Mouse (Mus musculus) megakaryocyte-erythroid progenitor cell, adult 5-6 weeks (primary cell): ENCODE results near the gene Grk3. TPM values are rescaled to one million over a fixed set of nuclear protein-coding genes. Genes with fewer than 3 reads are reported as not detected.
A peak's percentile ranks its signal among the peaks of the same experiment; 100 is the strongest.

Experiments used
- ATAC-seq: replicated peaks from 2 replicates; pipeline ENCODE4 v1.8.0; 2016; ENCODE audit warnings: mild to moderate bottlenecking, inconsistent platforms; ENCODE audit not compliant: severe bottlenecking, poor library complexity, low FRiP score, low TSS enrichment
- total RNA-seq, 2 experiments: library from RNA; stranded (forward) in 1 of 2; stranded (reverse) in 1 of 2; fragments of 200-1000, 215-1000 nt in 1 of 2; fragments of >200 nt in 1 of 2; fragmentation: Nextera tagmentation in 1 of 2; gene quantifications; 2 replicates each; pipeline ENCODE4 v1.2.3; 2014 to 2017

Gene Grk3
- total RNA-seq, 2 experiments from 2014 or later: 9.7 to 11.7 TPM

DNA sequence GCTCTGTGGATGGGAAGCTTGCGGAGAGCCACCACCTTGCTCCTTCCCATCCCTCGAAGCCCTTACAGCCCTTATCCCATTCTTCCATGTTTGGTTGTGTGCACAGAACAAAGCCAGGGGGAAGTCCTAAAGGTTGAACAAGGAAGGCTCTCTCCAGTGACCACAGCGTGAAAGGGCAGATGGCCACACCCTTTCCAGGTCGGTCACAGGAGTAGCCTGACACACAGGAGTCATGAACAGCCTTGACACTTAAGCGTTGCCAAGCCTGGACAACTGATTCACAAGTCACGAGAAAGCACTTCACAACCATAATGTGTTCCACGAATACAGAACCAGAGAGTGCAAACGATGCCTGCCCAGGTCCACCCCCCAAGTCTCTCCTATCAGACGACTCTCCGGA, 3.7 kb downstream of the Grk3 start:
- ATAC-seq: no peak

DNA sequence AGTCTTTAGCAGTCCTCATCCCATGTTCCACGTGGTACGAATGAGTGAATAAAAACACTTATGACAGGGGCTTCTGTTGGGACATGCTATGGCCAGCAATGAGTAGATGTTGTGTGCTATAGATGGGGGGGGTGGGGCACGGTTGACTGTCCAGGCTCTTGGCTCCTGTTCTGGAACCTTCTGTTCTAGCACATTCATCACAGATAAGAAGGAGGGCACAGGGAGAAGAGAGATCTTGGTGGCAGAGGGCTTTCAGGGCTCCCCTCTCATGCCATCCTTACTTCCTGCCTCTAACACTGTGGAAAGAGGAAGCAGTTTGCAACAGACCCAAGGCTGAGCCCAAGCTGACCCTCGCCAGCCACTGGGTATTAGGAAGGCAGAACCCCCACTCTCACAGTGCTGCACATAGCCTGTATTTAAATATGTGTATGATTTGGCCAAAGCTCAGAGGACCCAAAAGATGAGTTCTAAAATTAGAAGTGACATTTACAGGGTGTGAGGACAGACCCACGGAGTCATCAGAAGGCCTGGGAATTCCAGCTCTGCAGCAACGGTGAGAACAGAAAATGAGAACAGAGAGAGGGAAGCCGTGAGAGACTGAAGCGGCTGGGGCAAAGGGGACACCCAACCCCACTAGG, 6.3 kb downstream of the Grk3 start:
- no peak for ATAC-seq

DNA sequence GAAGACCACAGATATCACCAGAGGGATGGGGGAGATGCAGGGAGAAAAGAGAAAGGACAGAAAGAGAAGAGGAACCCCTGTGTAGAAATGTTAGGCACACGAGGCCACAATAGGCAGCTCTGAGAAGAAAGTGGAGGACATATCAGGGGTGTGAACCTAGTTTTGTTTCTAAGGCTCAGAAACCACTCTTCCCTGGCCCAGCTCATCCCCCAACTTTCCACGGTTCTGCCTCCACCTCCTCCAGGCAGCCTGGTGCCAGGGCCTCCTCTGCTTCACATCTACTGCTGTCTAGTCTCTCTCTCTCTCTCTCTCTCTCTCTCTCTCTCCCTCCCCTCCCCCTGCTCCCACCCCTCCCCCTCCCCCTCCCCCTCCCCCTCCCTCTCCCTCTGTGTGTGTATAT, 7.1 kb downstream of the Grk3 start:
- no peak for ATAC-seq

- no peak for ATAC-seq
Measured at GRCm38 (mm10) chr5:113006997-113007396, 8.6 kb downstream of the Grk3 start.

DNA sequence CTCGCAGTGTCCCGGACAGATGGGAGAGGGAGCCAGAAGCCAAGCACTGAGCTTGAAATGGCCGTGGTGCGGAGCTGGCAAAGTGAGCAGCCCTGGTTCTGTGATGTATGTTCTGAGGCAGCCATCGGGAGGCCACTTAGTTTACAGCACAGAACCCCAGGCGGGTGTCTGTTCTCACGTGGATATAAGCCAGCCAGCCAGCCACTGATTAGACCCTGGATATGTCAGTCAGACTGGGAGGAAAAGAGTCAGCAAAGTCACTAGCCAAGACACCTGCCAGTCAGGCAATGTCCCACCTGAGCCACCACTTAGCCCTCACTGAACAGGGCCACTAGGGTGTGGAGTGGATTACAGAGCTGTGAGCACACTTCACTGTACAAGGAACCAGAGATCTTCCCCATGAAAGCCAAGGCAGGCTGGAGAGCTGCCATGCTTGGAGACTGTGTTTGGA, 9.6 kb downstream of the Grk3 start:
- ATAC-seq: peak; percentile 31; the same call in 1 of the 2 replicates

DNA sequence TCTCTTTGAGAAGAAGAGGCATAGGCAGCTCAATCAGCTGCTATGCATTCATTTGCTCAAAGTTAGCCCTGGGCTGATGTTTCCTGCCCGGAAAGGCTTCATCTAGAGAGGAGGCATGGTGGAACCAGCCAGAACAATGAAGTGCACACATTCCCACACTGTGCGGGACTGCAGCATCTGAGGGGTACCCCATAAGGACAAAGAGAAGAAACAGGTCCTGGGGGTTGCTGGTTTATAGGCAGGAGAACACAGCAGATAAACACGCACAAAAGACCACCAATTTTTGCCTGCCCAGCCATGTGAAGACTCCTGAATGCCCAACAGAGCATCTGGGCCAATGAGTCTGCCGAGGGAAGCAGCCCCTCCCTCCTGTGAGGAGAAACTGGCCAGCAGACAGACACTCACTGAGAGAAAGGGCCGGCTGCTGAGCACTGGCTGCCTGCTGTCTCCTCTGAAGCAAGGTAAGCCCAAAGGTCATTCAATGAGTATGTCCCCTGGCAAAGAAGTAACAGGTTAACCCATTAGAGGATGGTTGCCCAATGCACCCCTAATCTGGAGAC, 12.7 kb downstream of the Grk3 start:
- ATAC-seq: no peak

- peak; percentile 92 for ATAC-seq
Measured at GRCm38 (mm10) chr5:112999227-112999626, 16.4 kb downstream of the Grk3 start.

DNA sequence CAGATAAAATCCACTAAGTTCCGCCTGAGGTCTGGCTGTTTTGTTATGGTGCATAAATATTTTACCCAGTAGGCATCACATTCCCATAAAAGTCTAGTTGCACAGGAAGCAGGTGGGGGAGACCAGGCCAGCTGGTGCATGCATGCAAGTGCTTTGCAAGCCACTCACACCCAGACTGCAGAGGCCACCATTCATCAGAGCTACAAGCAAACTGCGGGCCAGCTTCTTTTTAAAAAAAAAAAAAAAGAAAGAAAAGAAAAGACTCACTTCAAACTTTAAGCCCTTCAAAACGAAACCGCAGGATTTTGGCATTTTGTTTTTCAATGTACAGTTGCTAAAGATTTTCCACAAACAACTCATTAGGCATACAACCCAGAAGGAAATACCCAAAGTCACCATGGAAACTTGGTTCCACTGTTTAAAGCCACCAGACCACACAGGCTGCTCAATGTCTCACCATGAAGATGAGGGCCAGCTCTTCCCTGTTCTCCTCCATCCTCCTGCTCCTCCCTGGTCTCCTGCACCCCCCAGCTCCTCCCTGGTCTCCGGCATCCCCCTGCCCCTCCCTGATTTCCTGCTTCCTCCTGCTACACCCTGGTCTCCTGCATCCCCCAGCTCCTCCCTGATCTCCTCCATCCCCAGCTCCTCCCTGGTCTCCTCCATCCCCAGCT, 17.9 kb downstream of the Grk3 start:
- no peak for ATAC-seq

DNA sequence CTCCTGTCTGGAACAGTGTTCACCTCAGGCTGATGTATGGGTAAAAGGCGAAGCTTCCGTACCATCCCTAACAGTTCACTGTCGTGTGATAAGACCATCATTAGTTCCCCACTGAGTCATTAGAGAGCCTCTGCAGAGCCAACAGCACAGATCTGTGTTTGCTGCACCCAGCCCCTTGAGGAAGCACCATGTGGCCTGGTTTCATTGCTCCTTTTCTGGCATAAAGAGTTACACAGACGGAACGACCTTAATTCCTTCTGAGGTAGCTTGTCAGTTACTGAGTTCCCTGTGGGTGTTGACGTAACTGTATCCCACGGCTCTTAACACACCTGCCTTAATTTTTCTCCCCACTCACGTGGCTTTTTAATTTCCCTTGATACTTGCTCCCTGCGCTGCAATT, 24.3 kb downstream of the Grk3 start:
- no peak for ATAC-seq

GRCm38 (mm10) chr5:112981931-112982330, 33.7 kb downstream of the Grk3 start:
- ATAC-seq: no peak

GRCm38 (mm10) chr5:112979710-112980109, 35.9 kb downstream of the Grk3 start:
- ATAC-seq: no peak

DNA sequence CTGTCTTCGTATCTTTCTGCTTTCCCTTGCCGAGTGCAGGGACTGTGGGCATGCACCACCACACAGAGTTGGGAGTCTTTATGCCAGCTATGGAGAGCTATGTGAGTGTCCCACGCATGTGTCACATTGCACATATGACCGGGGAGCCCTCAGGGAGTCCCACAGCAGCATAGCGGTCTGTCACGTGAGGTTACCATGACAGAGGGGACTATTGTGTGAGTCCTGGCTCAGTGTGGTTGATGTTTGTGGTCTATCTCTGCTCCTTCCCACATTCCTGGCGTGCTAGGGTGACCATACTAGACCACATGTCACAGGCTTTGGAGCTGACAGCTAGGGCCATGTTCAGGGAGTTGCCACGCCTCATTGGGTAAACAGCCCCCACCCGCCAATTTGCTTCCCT, 36.4 kb downstream of the Grk3 start:
- ATAC-seq: peak; percentile 39

- no peak for ATAC-seq
Measured at GRCm38 (mm10) chr5:112977089-112977488, 38.5 kb downstream of the Grk3 start.

DNA sequence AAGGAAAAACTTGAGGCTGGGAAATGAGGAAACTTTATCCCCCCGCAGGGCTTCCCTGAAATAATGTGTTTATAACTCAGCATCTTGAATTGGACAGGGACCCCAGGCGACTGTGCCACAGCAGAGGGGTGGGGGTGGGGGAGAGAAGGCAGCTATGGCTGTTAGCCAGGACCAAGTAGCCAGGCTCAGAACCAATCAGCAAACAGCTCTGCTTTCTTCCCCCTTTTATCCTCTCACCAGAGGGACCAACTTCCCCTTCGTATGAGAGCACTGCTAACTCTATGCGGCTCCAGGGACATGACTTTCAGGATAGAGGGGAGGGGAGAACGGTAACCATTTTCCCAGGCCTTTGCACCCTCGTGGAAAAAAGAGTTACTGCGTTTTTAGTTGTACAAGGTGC, 42.0 kb downstream of the Grk3 start:
- no peak for ATAC-seq

GRCm38 (mm10) chr5:112972297-112972696, 43.3 kb downstream of the Grk3 start:
- ATAC-seq: peak; percentile 38; the same call in 1 of the 2 replicates

DNA sequence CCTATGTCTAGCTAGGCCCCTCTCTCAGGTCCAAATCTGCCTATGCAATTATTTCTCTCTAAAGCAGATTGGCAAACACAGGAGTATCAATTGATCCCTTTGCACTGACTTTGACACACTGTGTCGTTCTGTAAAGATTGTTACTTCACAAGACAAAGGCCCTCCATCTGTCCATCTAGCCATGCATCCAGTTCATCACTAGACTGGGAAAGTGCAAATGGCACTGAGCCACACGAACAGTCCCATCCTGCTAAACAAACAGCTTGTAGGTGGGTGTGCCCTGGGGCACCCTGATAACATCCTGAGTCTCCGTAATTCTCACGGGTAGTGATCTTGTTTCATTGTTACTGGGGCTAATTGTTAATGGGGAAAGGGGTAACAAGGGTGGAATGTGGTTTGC, 52.1 kb downstream of the Grk3 start:
- ATAC-seq: no peak

DNA sequence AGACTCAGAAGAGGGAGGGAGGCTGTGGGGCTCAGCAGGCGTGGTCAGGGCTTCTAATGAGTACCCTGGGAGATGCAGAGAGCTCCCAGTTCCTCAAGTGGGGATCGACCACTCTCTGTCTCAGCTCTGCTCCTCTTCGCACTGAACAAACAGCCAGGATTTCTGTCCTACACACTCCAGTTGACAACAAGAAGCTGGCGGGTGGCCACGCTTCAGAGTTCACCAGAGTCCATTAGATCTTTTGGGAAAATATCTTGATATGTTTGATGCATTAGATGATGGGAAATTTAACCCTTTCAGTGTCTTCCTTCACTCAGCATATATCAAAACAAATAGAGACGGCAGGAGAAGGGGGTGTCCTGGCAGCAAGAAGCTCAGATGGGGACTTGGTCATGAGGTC, 53.4 kb downstream of the Grk3 start:
- no peak for ATAC-seq

- no peak for ATAC-seq
Measured at GRCm38 (mm10) chr5:112960911-112961310, 54.7 kb downstream of the Grk3 start.

DNA sequence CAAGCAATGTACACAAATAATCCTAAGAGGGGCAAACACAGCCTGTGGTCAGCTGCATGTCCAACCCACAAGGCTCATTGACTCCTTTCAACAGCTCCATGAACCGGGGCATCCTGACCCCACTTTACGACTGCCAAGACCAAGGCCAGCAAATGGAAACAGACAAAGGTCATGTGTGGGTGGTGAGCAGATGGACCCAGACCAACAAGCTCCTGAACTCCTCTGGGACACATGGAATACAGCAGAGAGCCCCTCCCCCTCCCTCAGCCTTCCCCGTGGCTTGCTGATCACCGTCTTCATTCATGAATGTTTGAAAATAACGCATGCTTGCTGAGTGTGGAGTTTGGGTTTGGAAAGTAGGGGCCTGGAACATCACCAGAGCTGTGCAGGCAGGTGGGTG, 57.3 kb downstream of the Grk3 start:
- ATAC-seq: no peak

DNA sequence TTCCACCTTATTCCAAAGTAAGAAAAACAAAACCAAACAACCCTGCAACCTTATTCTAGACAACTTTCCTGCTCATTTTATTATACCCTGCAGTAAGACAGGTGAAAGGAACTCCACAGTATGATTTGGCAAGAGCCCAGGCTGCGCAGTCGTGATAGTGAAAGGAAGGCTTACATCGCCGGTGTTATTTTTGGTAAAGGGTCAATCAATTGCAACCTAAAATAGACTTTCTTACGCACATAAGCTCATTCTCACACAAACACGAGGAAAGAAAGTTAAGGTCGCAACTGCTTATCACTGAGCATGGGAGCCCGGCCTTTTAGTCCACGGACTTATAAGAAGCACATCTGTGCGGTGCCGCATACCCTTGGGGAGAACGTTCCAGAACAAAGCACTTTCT, 58.8 kb downstream of the Grk3 start:
- ATAC-seq: no peak

- ATAC-seq: no peak
Measured at GRCm38 (mm10) chr5:112956368-112956767, 59.2 kb downstream of the Grk3 start.
